Mouse (Mus musculus) midbrain, postnatal 0 days (tissue): ENCODE data around the gene Olfr767. TPM values are rescaled to one million over a fixed set of nuclear protein-coding genes. Genes with fewer than 3 reads are reported as not detected.
A peak's percentile ranks its signal among the peaks of the same experiment; 100 is the strongest.
"Not testable (repeated sequence)": the region's sequence is repeated elsewhere in the genome, so short reads cannot be mapped to it uniquely, and the experiment has no call there.

Source experiments
- ATAC-seq: fragments of 200-750 bp; cut with Nextera tagmentation; 2 replicates; pipeline ENCODE4 v1.8.0; 2017; ENCODE audit warnings: moderate number of reproducible peaks, mild to moderate bottlenecking, moderate TSS enrichment, moderate library complexity; ENCODE audit not compliant: low FRiP score
- DNase-seq: peaks from one replicate; pipeline ENCODE4 v3.0.0-alpha.2; 2015; ENCODE audit warnings: low spot score
- H3K27ac ChIP-seq: fragments of 300-500 bp; sonication (generic); 2 replicates; pipeline ENCODE4 v1.5.1; 2014; ENCODE audit warnings: low read depth, mild to moderate bottlenecking, low read length, mixed read lengths
- H3K27me3 ChIP-seq: fragments of 300-500 bp; sonication (generic); 2 replicates; pipeline ENCODE4 v1.6.1; 2014; ENCODE audit warnings: low read length, control low read depth, mixed read lengths; ENCODE audit not compliant: insufficient read depth
- H3K36me3 ChIP-seq: fragments of 300-500 bp; sonication (generic); 2 replicates; pipeline ENCODE4 v1.6.1; 2014; ENCODE audit warnings: low read length, control low read depth, mixed read lengths; ENCODE audit not compliant: insufficient read depth
- H3K4me1 ChIP-seq: fragments of 300-500 bp; sonication (generic); 2 replicates; pipeline ENCODE4 v1.6.1; 2014; ENCODE audit warnings: mild to moderate bottlenecking, control low read depth, antibody characterized with exemption, low read length, mixed read lengths; ENCODE audit not compliant: insufficient read depth
- H3K4me2 ChIP-seq: fragments of 300-500 bp; sonication (generic); 2 replicates; pipeline ENCODE4 v1.6.1; 2014; ENCODE audit warnings: low read depth, mild to moderate bottlenecking, low read length, mixed read lengths; ENCODE audit not compliant: poor library complexity, severe bottlenecking
- H3K4me3 ChIP-seq: fragments of 300-500 bp; sonication (generic); 2 replicates; pipeline ENCODE4 v1.5.1; 2014; ENCODE audit warnings: low read depth, mild to moderate bottlenecking, low read length, moderate library complexity
- H3K9ac ChIP-seq: fragments of 300-500 bp; sonication (generic); replicated peaks from 2 replicates; pipeline ENCODE4 v1.6.1; 2014; ENCODE audit warnings: mild to moderate bottlenecking, low read length, moderate library complexity, mixed read lengths; ENCODE audit not compliant: poor library complexity, severe bottlenecking
- H3K9me3 ChIP-seq: fragments of 300-500 bp; sonication (generic); 2 replicates; pipeline ENCODE4 v1.6.1; 2016; ENCODE audit warnings: low read length, control low read depth
- CTCF ChIP-seq: IDR thresholded peaks from 2 replicates; pipeline ENCODE4 v1.5.1; 2016; ENCODE audit warnings: antibody characterized with exemption, mild to moderate bottlenecking
- WGBS: fragments of 180-500 bp; shearing (Covaris S2); extraction: QIAGEN DNeasy Blood & Tissue Kit; methylation state at CpG from one replicate; pipeline ENCODE4 v1.1.7; 2014; 5-methylcytosine and 5-hydroxymethylcytosine counted together
- polyA plus RNA-seq: library from polyadenylated mRNA; unstranded; fragments of >200 nt; fragmentation: Nextera tagmentation; extraction: Ambion mirVana; gene quantifications from 2 replicates; pipeline ENCODE4 v1.2.1, GENCODE M21; 2015
- total RNA-seq: library from RNA; depleted of rRNA; stranded (reverse); fragments of >200 nt; gene quantifications from 2 replicates; pipeline ENCODE4 v1.2.3, GENCODE M21; 2014; rRNA removed

The Olfr767 gene
- not detected in 2 replicates for total RNA-seq
- not detected in 2 replicates for polyA plus RNA-seq

GRCm38 (mm10) chr10:129082810-129083209, at the start of gene Olfr767:
TSS of gene Olfr767 (minus strand) at chr10:129082910.
- H3K4me1 ChIP-seq, H3K9ac ChIP-seq, DNase-seq, H3K36me3 ChIP-seq, ATAC-seq, H3K4me2 ChIP-seq, H3K9me3 ChIP-seq, H3K27ac ChIP-seq, H3K27me3 ChIP-seq, H3K4me3 ChIP-seq: not testable (repeated sequence)

DNA sequence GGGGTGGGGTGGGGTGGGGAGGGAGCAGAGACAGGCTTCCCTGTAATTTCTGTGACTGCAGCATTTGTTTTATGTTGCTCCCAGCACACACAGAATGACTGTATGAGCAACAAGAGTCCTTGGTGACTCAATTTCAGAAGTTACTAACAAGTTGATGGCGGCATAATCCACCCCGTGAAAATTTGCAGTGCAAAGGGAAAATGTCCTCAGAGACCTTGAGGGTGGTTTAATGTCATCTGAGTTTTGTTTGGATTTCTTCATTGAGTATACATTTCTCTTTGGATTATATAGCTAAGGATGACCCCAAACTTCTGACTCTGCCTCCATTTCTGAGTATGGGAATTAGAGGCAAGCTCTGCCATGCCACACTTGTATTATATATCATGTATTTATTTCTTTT, 35.1 kb upstream of the Olfr767 start, which contains the start of gene Olfr769:
Olfr769 (minus strand) TSS at position 101 of the 400 bp plus-strand sequence.
- no peak for TF ChIP-seq CTCF
- no peak for ATAC-seq
- H3K9ac ChIP-seq, result no peak within 1 kb of the TSS

GRCm38 (mm10) chr10:129115146-129115545, 32.4 kb upstream of the Olfr767 start:
- WGBS, result 92% methylated on average over 3 of the region's 3 CpGs
- no peak for DNase-seq
- H3K27me3 ChIP-seq, result no peaks in the 10 kb centered on the region
- ATAC-seq, result no peak
- H3K36me3 ChIP-seq, result no peaks in the 10 kb centered on the region
- no peak for TF ChIP-seq CTCF
- H3K9me3 ChIP-seq, result no peaks in the 10 kb centered on the region
- no peak overlapping the region for H3K4me3 ChIP-seq
- no peak overlapping the region for H3K27ac ChIP-seq
- H3K4me2 ChIP-seq, result no peak overlapping the region
- no peaks in the 10 kb centered on the region for H3K4me1 ChIP-seq
- no peak overlapping the region for H3K9ac ChIP-seq

More for the DNA sequence above, 35.1 kb upstream of the Olfr767 start, which contains the start of gene Olfr769:
- Histone ChIP-seq H3K4me2 (no peak within 1 kb of the TSS), H3K27ac (no peak within 1 kb of the TSS), H3K27me3 (no peaks in the 10 kb centered on the region), H3K9me3 (no peaks in the 10 kb centered on the region), H3K4me1 (no peaks in the 10 kb centered on the region), H3K4me3 (no peak within 1 kb of the TSS), H3K36me3 (no peaks in the 10 kb centered on the region)
- WGBS, result 87% methylated on average over 2 of the region's 2 CpGs
- no peak for DNase-seq

GRCm38 (mm10) chr10:129101231-129101630, 18.5 kb upstream of the Olfr767 start:
- Histone ChIP-seq H3K27me3 (no peaks in the 10 kb centered on the region), H3K9ac (no peak overlapping the region), H3K27ac (no peak overlapping the region), H3K36me3 (no peaks in the 10 kb centered on the region), H3K4me3 (no peak overlapping the region), H3K4me1 (no peaks in the 10 kb centered on the region), H3K9me3 (no peaks in the 10 kb centered on the region), H3K4me2 (no peak overlapping the region)
- ATAC-seq, result no peak
- DNase-seq, result no peak
- 48% methylated on average over 3 of the region's 3 CpGs for WGBS
- TF ChIP-seq CTCF, result no peak

GRCm38 (mm10) chr10:129099275-129099674, 16.6 kb upstream of the Olfr767 start, which contains the start of gene Olfr768:
TSS of gene Olfr768 (minus strand) at chr10:129099375.
- no peak within 1 kb of the TSS for H3K4me2 ChIP-seq
- H3K36me3 ChIP-seq, result no peaks in the 10 kb centered on the region
- DNase-seq (no peak), ATAC-seq (no peak)
- no peak for TF ChIP-seq CTCF
- H3K9me3 ChIP-seq, result no peaks in the 10 kb centered on the region
- no peak within 1 kb of the TSS for H3K9ac ChIP-seq
- H3K27ac ChIP-seq, result no peak within 1 kb of the TSS
- no peaks in the 10 kb centered on the region for H3K27me3 ChIP-seq
- no peak within 1 kb of the TSS for H3K4me3 ChIP-seq
- 75% methylated on average over 1 of the region's 1 CpGs for WGBS
- H3K4me1 ChIP-seq, result no peaks in the 10 kb centered on the region

DNA sequence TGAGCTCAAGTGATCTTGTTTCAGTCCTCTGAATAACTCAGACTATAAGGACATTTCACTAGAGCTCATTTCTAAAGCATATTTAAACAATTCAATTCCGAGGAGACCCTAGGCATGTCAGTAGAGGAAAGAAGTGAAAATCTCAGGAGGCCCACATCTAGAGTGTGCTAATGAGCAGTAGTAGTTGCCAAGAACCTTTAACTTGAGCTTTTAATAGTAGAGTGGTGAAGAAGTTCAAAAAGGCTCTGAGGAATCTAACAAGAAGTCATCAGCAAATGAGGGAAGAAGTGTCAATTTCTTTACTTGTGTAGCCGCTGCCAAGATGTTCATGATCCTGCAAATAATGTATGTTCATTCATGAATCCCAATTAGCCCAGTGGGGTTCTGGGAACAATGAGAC, 13.8 kb downstream of the Olfr767 start, which contains the start of gene Olfr766-ps1:
Olfr766-ps1 (minus strand) TSS at position 101 of the 400 bp plus-strand sequence.
- Histone ChIP-seq H3K36me3 (no peaks in the 10 kb centered on the region), H3K4me3 (no peak within 1 kb of the TSS), H3K4me2 (no peak within 1 kb of the TSS), H3K9ac (no peak within 1 kb of the TSS), H3K27me3 (no peaks in the 10 kb centered on the region), H3K27ac (no peak within 1 kb of the TSS), H3K4me1 (no peaks in the 10 kb centered on the region), H3K9me3 (no peaks in the 10 kb centered on the region)
- TF ChIP-seq CTCF, result no peak
- no peak for ATAC-seq
- WGBS, result 76% methylated on average over 2 of the region's 2 CpGs
- peak; percentile 1 for DNase-seq

DNA sequence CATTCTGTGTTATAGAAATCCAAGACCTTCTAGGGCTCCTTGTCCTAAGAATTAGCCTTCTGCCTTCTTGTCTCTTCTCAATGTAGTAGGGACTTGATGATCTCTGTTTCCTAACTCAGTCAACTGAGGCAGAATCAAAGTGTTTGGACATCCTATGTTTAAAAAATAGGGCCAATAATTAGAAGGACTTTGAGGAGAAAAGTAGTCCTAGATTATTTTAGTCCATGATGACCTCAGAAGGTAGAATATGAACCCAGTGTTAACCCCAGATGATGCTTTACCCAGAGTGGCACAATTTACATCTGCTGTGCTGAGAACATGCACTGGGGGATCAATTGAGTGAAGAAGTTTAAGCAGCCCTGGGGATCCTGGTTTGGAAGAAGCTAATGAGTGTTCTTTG, 32.8 kb downstream of the Olfr767 start, which contains the start of gene Olfr765:
Olfr765 (minus strand) TSS at position 101 of the 400 bp plus-strand sequence.
- not testable (repeated sequence) for H3K9me3 ChIP-seq, H3K4me2 ChIP-seq, H3K9ac ChIP-seq, DNase-seq, H3K4me3 ChIP-seq, ATAC-seq, H3K4me1 ChIP-seq, H3K36me3 ChIP-seq, H3K27ac ChIP-seq, H3K27me3 ChIP-seq
